Mouse (Mus musculus) frontal cortex, postnatal 10 days (tissue): ENCODE data around the gene Psmd1.
A peak's percentile ranks its signal among the peaks of the same experiment; 100 is the strongest.

Experiments
- DNase-seq, 2 experiments: peaks; one replicate each; pipeline ENCODE4 v3.0.0; 2022; ENCODE audit warnings: low spot score in 2 of 2, mixed read lengths in 1 of 2

The Psmd1 gene

GRCm38 (mm10) chr1:86156075-86156474 lies 91.9 kb downstream of the Psmd1 start:
- DNase-seq, result no peak

GRCm38 (mm10) chr1:86156595-86156994 lies 92.4 kb downstream of the Psmd1 start:
- no peak for DNase-seq

GRCm38 (mm10) chr1:86160059-86160458 lies 95.9 kb downstream of the Psmd1 start:
- DNase-seq, result no peak

- DNase-seq, result no peak
Observed at GRCm38 (mm10) chr1:86160479-86160878, 96.3 kb downstream of the Psmd1 start.

GRCm38 (mm10) chr1:86161061-86161460 lies 96.9 kb downstream of the Psmd1 start:
- no peak for DNase-seq

- no peak for DNase-seq
Observed at GRCm38 (mm10) chr1:86174602-86175001, 110.4 kb downstream of the Psmd1 start.

- DNase-seq, result no peak
Observed at GRCm38 (mm10) chr1:86176066-86176465, 111.9 kb downstream of the Psmd1 start.

GRCm38 (mm10) chr1:86178462-86179253 lies 114.5 kb downstream of the Psmd1 start:
- DNase-seq, result peak; percentile 59 to 72

- DNase-seq, result no peak
Observed at GRCm38 (mm10) chr1:86182004-86182709, 118.0 kb downstream of the Psmd1 start.

- no peak for DNase-seq
Observed at GRCm38 (mm10) chr1:86183577-86184263, 119.5 kb downstream of the Psmd1 start.

GRCm38 (mm10) chr1:86186762-86187161 lies 122.6 kb downstream of the Psmd1 start:
- no peak for DNase-seq

- no peak for DNase-seq
Observed at GRCm38 (mm10) chr1:86187856-86188255, 123.7 kb downstream of the Psmd1 start.

- no peak for DNase-seq
Observed at GRCm38 (mm10) chr1:86188271-86188670, 124.1 kb downstream of the Psmd1 start.
